Mouse (Mus musculus): ENCODE results near the gene Tsc2. TPM values are rescaled to one million over a fixed set of nuclear protein-coding genes. Genes with fewer than 3 reads are reported as not detected.

Gene Tsc2
- polyA plus RNA-seq, 1 experiment from 2014 or later = 36.2 TPM

- no peak overlapping the region for H3K4me3 ChIP-seq (ENCODE audit: low read depth, low read length)
- no peak for ATAC-seq (ENCODE audit: low FRiP score, low TSS enrichment)
- no peak overlapping the region for H3K27ac ChIP-seq (replicated peaks)
- peaks cover 32% of the 10 kb centered on the region for H3K36me3 ChIP-seq (ENCODE audit: control insufficient read depth, insufficient read depth, low read length)
- no peaks in the 10 kb centered on the region for H3K4me1 ChIP-seq (replicated peaks; ENCODE audit: control insufficient read depth, insufficient read depth)
- H3K4me2 ChIP-seq (replicated peaks; ENCODE audit: low read depth) = no peak overlapping the region
- 93% methylated on average over 12 of the region's 12 CpGs for WGBS
- TF ChIP-seq EP300 (optimal IDR thresholded peaks at IDR 0.05) (no peak), CTCF (IDR thresholded peaks at IDR 0.05; ENCODE audit: low read depth) (no peak)
- H3K9ac ChIP-seq (ENCODE audit: low read length) = no peak overlapping the region
- H3K9me3 ChIP-seq (ENCODE audit: control insufficient read depth, low read length) = no peaks in the 10 kb centered on the region
- no peak for DNase-seq (ENCODE audit: low spot score)
- no peaks in the 10 kb centered on the region for H3K27me3 ChIP-seq (ENCODE audit: control insufficient read depth, insufficient read depth, low read length)
These were observed 59.7 kb downstream of the Tsc2 start for GRCm38 (mm10) chr17:24572651-24573245.

- Histone ChIP-seq H3K9me3 (ENCODE audit: control insufficient read depth, low read length) (no peaks in the 10 kb centered on the region), H3K4me3 (ENCODE audit: low read depth, low read length) (no peak overlapping the region), H3K4me1 (replicated peaks; ENCODE audit: control insufficient read depth, insufficient read depth) (0 out of 2 replicates have a peak, but pooled peaks cover 3% of the 10 kb centered on the region), H3K36me3 (ENCODE audit: control insufficient read depth, insufficient read depth, low read length) (peaks cover 29% of the 10 kb centered on the region), H3K4me2 (replicated peaks; ENCODE audit: low read depth) (no peak overlapping the region), H3K9ac (ENCODE audit: low read length) (no peak overlapping the region), H3K27me3 (ENCODE audit: control insufficient read depth, insufficient read depth, low read length) (no peaks in the 10 kb centered on the region), H3K27ac (replicated peaks) (no peak overlapping the region)
- WGBS = 93% methylated on average over 4 of the region's 4 CpGs
- no peak for DNase-seq (ENCODE audit: low spot score)
- ATAC-seq (ENCODE audit: low FRiP score, low TSS enrichment) = no peak
- TF ChIP-seq EP300 (optimal IDR thresholded peaks at IDR 0.05) = no peak
- no peak for TF ChIP-seq CTCF (IDR thresholded peaks at IDR 0.05; ENCODE audit: low read depth)
These were observed 62.6 kb downstream of the Tsc2 start for GRCm38 (mm10) chr17:24569837-24570236.

DNA sequence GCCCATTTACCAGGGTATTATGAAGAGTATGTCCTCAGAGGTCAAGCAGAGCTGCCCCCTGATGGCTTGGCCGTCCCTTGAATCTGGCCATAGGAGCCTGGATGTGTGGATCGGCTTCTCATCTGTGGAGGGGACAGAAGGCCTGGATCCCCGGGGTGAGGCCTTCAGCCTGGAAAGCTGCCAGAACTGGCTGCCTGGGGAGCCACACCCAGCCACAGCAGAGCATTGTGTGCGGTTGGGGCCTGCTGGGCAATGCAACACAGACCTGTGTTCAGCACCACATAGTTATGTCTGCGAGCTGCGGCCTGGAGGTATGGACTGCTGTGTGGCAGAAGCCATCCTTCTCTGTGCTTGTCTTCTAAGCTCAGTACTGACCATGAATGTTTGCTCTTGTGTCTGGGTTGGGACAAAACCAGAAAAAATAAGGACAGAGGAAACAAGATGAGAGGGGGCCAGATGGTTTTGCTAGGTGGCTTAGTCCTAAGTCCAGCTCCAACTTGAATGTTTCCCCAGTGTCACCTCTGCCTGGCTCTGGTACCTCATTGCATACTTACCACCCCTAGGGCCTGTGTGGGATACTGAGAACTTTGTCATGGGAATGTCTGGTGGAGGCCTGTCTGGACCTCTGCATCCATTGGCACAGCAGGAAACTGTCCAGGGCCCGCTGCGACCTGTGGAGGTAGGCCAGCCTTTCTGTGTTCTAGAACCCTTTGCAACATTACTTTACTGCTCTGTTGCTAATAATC lies 65.2 kb downstream of the Tsc2 start:
- Histone ChIP-seq H3K9ac (ENCODE audit: low read length) (peak overlapping the region; percentile 27; the same call in 1 of the 2 replicates), H3K27ac (replicated peaks) (peak overlapping the region; percentile 49; the same call in 1 of the 2 replicates), H3K36me3 (ENCODE audit: control insufficient read depth, insufficient read depth, low read length) (peaks cover 26% of the 10 kb centered on the region)

GRCm38 (mm10) chr17:24565792-24566191 lies 66.6 kb downstream of the Tsc2 start:
- peaks cover 19% of the 10 kb centered on the region for H3K36me3 ChIP-seq (ENCODE audit: control insufficient read depth, insufficient read depth, low read length)
- TF ChIP-seq CTCF (IDR thresholded peaks at IDR 0.05; ENCODE audit: low read depth) (peak; percentile 22; the same call in 1 of the 2 replicates), EP300 (optimal IDR thresholded peaks at IDR 0.05) (no peak)
- no peaks in the 10 kb centered on the region for H3K27me3 ChIP-seq (ENCODE audit: control insufficient read depth, insufficient read depth, low read length)
- no peak overlapping the region for H3K4me3 ChIP-seq (ENCODE audit: low read depth, low read length)
- DNase-seq (ENCODE audit: low spot score) (no peak), ATAC-seq (ENCODE audit: low FRiP score, low TSS enrichment) (peak; percentile 27; the same call in 1 of the 2 replicates)
- H3K4me1 ChIP-seq (replicated peaks; ENCODE audit: control insufficient read depth, insufficient read depth) = 0 out of 2 replicates have a peak, but pooled peaks cover 5% of the 10 kb centered on the region
- H3K4me2 ChIP-seq (replicated peaks; ENCODE audit: low read depth) = no peak overlapping the region
- WGBS = 65% methylated on average over 3 of the region's 3 CpGs
- H3K27ac ChIP-seq (replicated peaks) = 0 out of 2 replicates have a peak overlapping the region, but pooled peaks have one; percentile 24
- no peaks in the 10 kb centered on the region for H3K9me3 ChIP-seq (ENCODE audit: control insufficient read depth, low read length)
- H3K9ac ChIP-seq (ENCODE audit: low read length) = no peak overlapping the region

More for the DNA sequence above, 65.2 kb downstream of the Tsc2 start:
- peak; percentile 80 for DNase-seq (ENCODE audit: low spot score)
- H3K4me2 ChIP-seq (replicated peaks; ENCODE audit: low read depth) = no peak overlapping the region
- H3K27me3 ChIP-seq (ENCODE audit: control insufficient read depth, insufficient read depth, low read length) = no peaks in the 10 kb centered on the region
- H3K4me1 ChIP-seq (replicated peaks; ENCODE audit: control insufficient read depth, insufficient read depth) = 0 out of 2 replicates have a peak, but pooled peaks cover 3% of the 10 kb centered on the region
- ATAC-seq (ENCODE audit: low FRiP score, low TSS enrichment) = peak; percentile 80
- H3K4me3 ChIP-seq (ENCODE audit: low read depth, low read length) = no peak overlapping the region
- 29% methylated on average over 8 of the region's 8 CpGs for whole genome bisulfite sequencing
- TF ChIP-seq CTCF (IDR thresholded peaks at IDR 0.05; ENCODE audit: low read depth) (no peak), EP300 (optimal IDR thresholded peaks at IDR 0.05) (no peak)
- H3K9me3 ChIP-seq (ENCODE audit: control insufficient read depth, low read length) = no peaks in the 10 kb centered on the region

GRCm38 (mm10) chr17:24565092-24565491 lies 67.3 kb downstream of the Tsc2 start:
- no peak for DNase-seq (ENCODE audit: low spot score)
- no peak for TF ChIP-seq CTCF (IDR thresholded peaks at IDR 0.05; ENCODE audit: low read depth)
- TF ChIP-seq EP300 (optimal IDR thresholded peaks at IDR 0.05) = no peak
- peaks cover 12% of the 10 kb centered on the region for H3K36me3 ChIP-seq (ENCODE audit: control insufficient read depth, insufficient read depth, low read length)
- H3K4me2 ChIP-seq (replicated peaks; ENCODE audit: low read depth) = no peak overlapping the region
- WGBS = 63% methylated on average over 3 of the region's 3 CpGs
- no peak overlapping the region for H3K9ac ChIP-seq (ENCODE audit: low read length)
- no peaks in the 10 kb centered on the region for H3K27me3 ChIP-seq (ENCODE audit: control insufficient read depth, insufficient read depth, low read length)
- H3K9me3 ChIP-seq (ENCODE audit: control insufficient read depth, low read length) = no peaks in the 10 kb centered on the region
- ATAC-seq (ENCODE audit: low FRiP score, low TSS enrichment) = no peak
- H3K27ac ChIP-seq (replicated peaks) = no peak overlapping the region
- H3K4me3 ChIP-seq (ENCODE audit: low read depth, low read length) = no peak overlapping the region
- H3K4me1 ChIP-seq (replicated peaks; ENCODE audit: control insufficient read depth, insufficient read depth) = peaks cover 8% of the 10 kb centered on the region; the same call in 1 of the 2 replicates

DNA sequence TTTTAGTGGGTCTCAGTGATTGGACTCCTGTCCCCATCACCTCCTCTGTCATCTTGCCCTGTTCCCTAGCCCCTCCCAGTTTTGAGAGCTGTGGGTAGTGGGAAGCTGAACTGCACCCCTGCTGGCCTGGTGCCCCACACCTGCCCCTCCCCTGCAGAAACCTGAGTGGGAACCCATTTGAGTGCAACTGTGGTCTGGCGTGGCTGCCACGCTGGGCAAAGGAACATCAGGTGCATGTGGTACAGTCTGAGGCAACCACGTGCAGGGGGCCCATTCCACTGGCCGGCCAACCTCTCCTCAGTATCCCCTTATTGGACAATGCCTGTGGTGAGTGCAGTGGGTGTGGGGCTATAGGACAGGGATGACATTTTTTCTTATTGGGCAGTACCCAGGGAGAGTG lies 68.0 kb downstream of the Tsc2 start:
- no peak overlapping the region for H3K4me3 ChIP-seq (ENCODE audit: low read depth, low read length)
- no peaks in the 10 kb centered on the region for H3K9me3 ChIP-seq (ENCODE audit: control insufficient read depth, low read length)
- DNase-seq (ENCODE audit: low spot score) = no peak
- TF ChIP-seq EP300 (optimal IDR thresholded peaks at IDR 0.05) = no peak
- no peak for TF ChIP-seq CTCF (IDR thresholded peaks at IDR 0.05; ENCODE audit: low read depth)
- H3K27me3 ChIP-seq (ENCODE audit: control insufficient read depth, insufficient read depth, low read length) = no peaks in the 10 kb centered on the region
- H3K4me2 ChIP-seq (replicated peaks; ENCODE audit: low read depth) = no peak overlapping the region
- WGBS = 88% methylated on average over 4 of the region's 4 CpGs
- ATAC-seq (ENCODE audit: low FRiP score, low TSS enrichment) = no peak
- H3K27ac ChIP-seq (replicated peaks) = no peak overlapping the region
- peaks cover 10% of the 10 kb centered on the region for H3K4me1 ChIP-seq (replicated peaks; ENCODE audit: control insufficient read depth, insufficient read depth)
- no peak overlapping the region for H3K9ac ChIP-seq (ENCODE audit: low read length)
- peaks cover 12% of the 10 kb centered on the region for H3K36me3 ChIP-seq (ENCODE audit: control insufficient read depth, insufficient read depth, low read length)
